Mouse (Mus musculus): Measurements from ENCODE around the gene Gm28308.

Gm28308 gene

GRCm38 (mm10) chr6:52233546-52234427, 20.6 kb upstream of the Gm28308 start:
- CTCF ChIA-PET, result interaction anchor here (0.5 to 0.9 kb wide), 3 partner anchors 11 to 55 kb away, joined by 3 to 11 read pairs (median 3); no protein-coding TSS in a partner anchor

- CTCF ChIA-PET, result interaction anchor here (0.6 to 0.9 kb wide), 3 partner anchors 10 to 1049 kb away, joined by 3 read pairs; no protein-coding TSS in a partner anchor
Measured at GRCm38 (mm10) chr6:52232984-52233545, 19.9 kb upstream of the Gm28308 start.

- CTCF ChIA-PET, result interaction anchor here (0.6 kb wide), 2 partner anchors 24 to 1049 kb away, joined by 3 to 4 read pairs; no protein-coding TSS in a partner anchor
Measured at GRCm38 (mm10) chr6:52232568-52232965, 19.4 kb upstream of the Gm28308 start.

- CTCF ChIA-PET, result interaction anchor here (0.6 kb wide), 1 partner anchor 25 kb away, joined by 4 read pairs; no protein-coding TSS in a partner anchor
Measured at GRCm38 (mm10) chr6:52231885-52232567, 18.9 kb upstream of the Gm28308 start.

- CTCF ChIA-PET, result interaction anchor here (0.6 to 0.7 kb wide), 3 partner anchors 16 to 364 kb away, joined by 4 to 6 read pairs (median 5); no protein-coding TSS in a partner anchor
Measured at GRCm38 (mm10) chr6:52230516-52231165, 17.5 kb upstream of the Gm28308 start, which contains the start of gene Hoxa9. TSS of gene Hoxa9 (minus strand) at chr6:52231089.

- CTCF ChIA-PET, result interaction anchor here (0.7 to 0.9 kb wide), 5 partner anchors 11 to 363 kb away, joined by 3 to 5 read pairs (median 3); partner anchors contain the start of gene Hoxa10
Measured at GRCm38 (mm10) chr6:52229558-52230416, 16.6 kb upstream of the Gm28308 start.

GRCm38 (mm10) chr6:52228475-52229465, 15.6 kb upstream of the Gm28308 start:
- CTCF ChIA-PET, result interaction anchor here (0.7 to 0.9 kb wide), 5 partner anchors 11 to 337 kb away, joined by 3 read pairs; partner anchors contain the start of gene Hoxa10

- CTCF ChIA-PET, result interaction anchor here (0.6 kb wide), 1 partner anchor 535 kb away, joined by 5 read pairs; no protein-coding TSS in a partner anchor
Measured at GRCm38 (mm10) chr6:52227470-52228222, 14.5 kb upstream of the Gm28308 start.

- CTCF ChIA-PET, result no interaction called here
Measured at GRCm38 (mm10) chr6:52226569-52227257, 13.6 kb upstream of the Gm28308 start.

GRCm38 (mm10) chr6:52225612-52226568, 12.8 kb upstream of the Gm28308 start:
- CTCF ChIA-PET, result interaction anchor here (0.6 to 1.0 kb wide), 2 partner anchors 727 to 1019 kb away, joined by 3 read pairs; no protein-coding TSS in a partner anchor

- CTCF ChIA-PET, result interaction anchor here (0.6 to 1.0 kb wide), 3 partner anchors 252 to 1018 kb away, joined by 3 read pairs; no protein-coding TSS in a partner anchor
Measured at GRCm38 (mm10) chr6:52224895-52225611, 11.9 kb upstream of the Gm28308 start.

GRCm38 (mm10) chr6:52223939-52224760, 11.0 kb upstream of the Gm28308 start:
- CTCF ChIA-PET, result interaction anchor here (0.6 to 0.9 kb wide), 5 partner anchors 15 to 253 kb away, joined by 3 to 4 read pairs (median 3); no protein-coding TSS in a partner anchor

GRCm38 (mm10) chr6:52222729-52223128, 9.6 kb upstream of the Gm28308 start:
- CTCF ChIA-PET, result interaction anchor here (0.6 to 0.7 kb wide), 2 partner anchors 11 to 19 kb away, joined by 3 to 5 read pairs; no protein-coding TSS in a partner anchor

- CTCF ChIA-PET, result interaction anchor here (0.6 to 1.2 kb wide), 4 partner anchors 11 to 605 kb away, joined by 3 to 5 read pairs (median 4); no protein-coding TSS in a partner anchor
Measured at GRCm38 (mm10) chr6:52221993-52222685, 9.0 kb upstream of the Gm28308 start.
